Mouse (Mus musculus): Measurements from ENCODE around the gene Prkcd. TPM values are rescaled to one million over a fixed set of nuclear protein-coding genes. Genes with fewer than 3 reads are reported as not detected.
A peak's percentile ranks its signal among the peaks of the same experiment; 100 is the strongest.

Gene Prkcd
- polyA plus RNA-seq, 1 experiment from 2014 or later, result 46.5 TPM

DNA sequence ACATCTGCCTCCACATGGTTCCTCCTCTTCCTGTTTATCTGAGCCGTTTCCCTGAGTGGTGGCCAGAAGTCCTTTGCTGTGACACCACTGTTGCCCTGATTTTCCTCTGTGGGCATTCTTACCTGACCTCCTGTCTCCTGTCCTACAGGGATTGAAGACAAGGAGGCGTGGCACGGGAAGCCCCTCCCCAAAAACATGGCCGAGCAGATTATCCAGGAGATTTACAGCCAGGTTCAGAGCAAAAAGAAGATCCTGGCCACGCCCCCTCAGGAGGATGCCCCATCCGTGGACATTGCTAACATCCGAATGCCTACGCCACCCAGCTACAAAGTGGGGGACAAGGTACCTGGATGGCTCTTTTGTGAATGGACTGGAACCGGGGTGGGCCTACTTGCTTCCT is 58.0 kb downstream of the Prkcd start:
- no peaks in the 10 kb centered on the region for H3K27me3 ChIP-seq (replicated peaks; ENCODE audit: control insufficient read depth, insufficient read depth, low read length)
- no peak overlapping the region for H3K9ac ChIP-seq (ENCODE audit: low read length)
- H3K27ac ChIP-seq (ENCODE audit: low read depth), result no peak overlapping the region
- no peaks in the 10 kb centered on the region for H3K9me3 ChIP-seq (ENCODE audit: control insufficient read depth, low read length)
- no peak overlapping the region for H3K4me2 ChIP-seq (ENCODE audit: low read length)
- no peaks in the 10 kb centered on the region for H3K4me1 ChIP-seq (replicated peaks; ENCODE audit: control insufficient read depth, insufficient read depth, low read length)
- H3K4me3 ChIP-seq (ENCODE audit: low read depth, low read length), result no peak overlapping the region
- WGBS, result 89% methylated on average over 9 of the region's 9 CpGs
- ATAC-seq (replicated peaks; ENCODE audit: low FRiP score, low TSS enrichment, low read depth) (no peak), DNase-seq (ENCODE audit: low spot score) (no peak)
- peaks cover 98% of the 10 kb centered on the region for H3K36me3 ChIP-seq (ENCODE audit: control insufficient read depth, insufficient read depth, low read length)

DNA sequence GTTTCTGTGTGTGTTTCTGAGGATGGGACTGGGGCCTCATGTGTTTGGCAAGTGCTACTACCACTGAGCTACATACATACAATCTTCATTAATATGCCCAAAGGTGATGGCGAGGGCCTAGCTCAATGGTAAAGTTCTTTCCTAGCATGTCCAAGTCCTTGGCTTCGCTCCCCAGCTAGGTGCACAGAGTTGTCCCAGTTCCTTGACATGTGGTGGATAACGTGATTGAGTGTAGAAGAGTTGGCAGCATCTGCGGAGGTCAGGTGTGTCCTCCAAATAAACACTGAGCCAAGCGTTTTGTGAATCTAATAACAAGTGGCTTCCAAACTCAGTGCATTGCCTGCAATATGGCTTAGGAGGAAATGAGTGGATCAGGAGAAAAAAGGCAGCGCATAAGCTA is 59.7 kb downstream of the Prkcd start:
- DNase-seq (ENCODE audit: low spot score) (no peak), ATAC-seq (replicated peaks; ENCODE audit: low FRiP score, low TSS enrichment, low read depth) (no peak)
- Histone ChIP-seq H3K4me3 (ENCODE audit: low read depth, low read length) (no peak overlapping the region), H3K4me1 (replicated peaks; ENCODE audit: control insufficient read depth, insufficient read depth, low read length) (no peaks in the 10 kb centered on the region), H3K4me2 (ENCODE audit: low read length) (no peak overlapping the region), H3K36me3 (ENCODE audit: control insufficient read depth, insufficient read depth, low read length) (peaks cover 88% of the 10 kb centered on the region), H3K9ac (ENCODE audit: low read length) (no peak overlapping the region), H3K27ac (ENCODE audit: low read depth) (no peak overlapping the region), H3K9me3 (ENCODE audit: control insufficient read depth, low read length) (no peaks in the 10 kb centered on the region), H3K27me3 (replicated peaks; ENCODE audit: control insufficient read depth, insufficient read depth, low read length) (no peaks in the 10 kb centered on the region)
- 88% methylated on average over 6 of the region's 6 CpGs for WGBS

DNA sequence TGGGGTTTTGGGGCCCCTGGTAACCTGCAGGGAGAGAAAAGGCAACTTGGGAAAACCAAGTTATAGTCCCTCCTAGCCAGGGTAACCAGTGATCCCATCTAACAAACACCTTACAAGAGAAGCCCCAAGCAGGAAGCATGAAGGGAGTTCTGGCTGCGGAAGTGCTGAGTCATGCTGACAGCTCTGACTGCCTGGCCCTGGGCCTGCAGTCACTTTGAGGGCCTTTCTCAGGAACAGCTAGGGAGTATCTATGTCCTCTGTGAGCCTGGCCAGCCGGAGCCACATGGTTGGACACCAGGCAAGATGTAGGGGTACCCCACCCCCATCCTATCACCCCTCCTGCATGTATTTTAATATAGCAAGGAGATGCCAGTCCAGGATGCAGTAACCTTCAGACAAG is 61.6 kb downstream of the Prkcd start:
- no peak overlapping the region for H3K9ac ChIP-seq (ENCODE audit: low read length)
- no peaks in the 10 kb centered on the region for H3K27me3 ChIP-seq (replicated peaks; ENCODE audit: control insufficient read depth, insufficient read depth, low read length)
- no peaks in the 10 kb centered on the region for H3K4me1 ChIP-seq (replicated peaks; ENCODE audit: control insufficient read depth, insufficient read depth, low read length)
- H3K4me2 ChIP-seq (ENCODE audit: low read length), result no peak overlapping the region
- DNase-seq (ENCODE audit: low spot score) (no peak), ATAC-seq (replicated peaks; ENCODE audit: low FRiP score, low TSS enrichment, low read depth) (no peak)
- no peak overlapping the region for H3K27ac ChIP-seq (ENCODE audit: low read depth)
- no peaks in the 10 kb centered on the region for H3K9me3 ChIP-seq (ENCODE audit: control insufficient read depth, low read length)
- no peak overlapping the region for H3K4me3 ChIP-seq (ENCODE audit: low read depth, low read length)
- H3K36me3 ChIP-seq (ENCODE audit: control insufficient read depth, insufficient read depth, low read length), result peaks cover 88% of the 10 kb centered on the region
- WGBS, result 92% methylated on average over 2 of the region's 2 CpGs

DNA sequence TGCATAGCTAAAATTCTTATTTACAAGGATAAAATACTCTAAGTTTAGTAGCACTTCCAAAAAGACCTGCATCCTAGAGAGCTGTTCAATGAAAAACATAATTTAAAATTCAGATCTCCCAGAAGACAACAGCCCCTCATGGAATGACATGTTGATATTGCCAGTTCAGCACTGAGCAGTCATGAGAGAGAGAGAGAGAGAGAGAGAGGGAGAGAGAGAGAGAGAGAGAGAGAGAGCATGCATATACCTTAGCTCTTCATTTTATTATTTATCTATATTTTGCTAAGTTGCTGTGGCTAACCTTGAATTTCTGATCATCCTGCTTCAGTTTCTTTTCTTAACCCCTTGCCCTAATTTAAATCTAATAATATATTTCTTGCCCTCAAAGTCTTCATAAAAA is 63.7 kb downstream of the Prkcd start:
- H3K27me3 ChIP-seq (replicated peaks; ENCODE audit: control insufficient read depth, insufficient read depth, low read length), result no peaks in the 10 kb centered on the region
- ATAC-seq (replicated peaks; ENCODE audit: low FRiP score, low TSS enrichment, low read depth), result no peak
- H3K27ac ChIP-seq (ENCODE audit: low read depth), result no peak overlapping the region
- H3K4me3 ChIP-seq (ENCODE audit: low read depth, low read length), result no peak overlapping the region
- no peaks in the 10 kb centered on the region for H3K4me1 ChIP-seq (replicated peaks; ENCODE audit: control insufficient read depth, insufficient read depth, low read length)
- H3K9ac ChIP-seq (ENCODE audit: low read length), result no peak overlapping the region
- DNase-seq (ENCODE audit: low spot score), result no peak
- H3K36me3 ChIP-seq (ENCODE audit: control insufficient read depth, insufficient read depth, low read length), result peaks cover 80% of the 10 kb centered on the region
- H3K4me2 ChIP-seq (ENCODE audit: low read length), result no peak overlapping the region
- H3K9me3 ChIP-seq (ENCODE audit: control insufficient read depth, low read length), result no peaks in the 10 kb centered on the region

DNA sequence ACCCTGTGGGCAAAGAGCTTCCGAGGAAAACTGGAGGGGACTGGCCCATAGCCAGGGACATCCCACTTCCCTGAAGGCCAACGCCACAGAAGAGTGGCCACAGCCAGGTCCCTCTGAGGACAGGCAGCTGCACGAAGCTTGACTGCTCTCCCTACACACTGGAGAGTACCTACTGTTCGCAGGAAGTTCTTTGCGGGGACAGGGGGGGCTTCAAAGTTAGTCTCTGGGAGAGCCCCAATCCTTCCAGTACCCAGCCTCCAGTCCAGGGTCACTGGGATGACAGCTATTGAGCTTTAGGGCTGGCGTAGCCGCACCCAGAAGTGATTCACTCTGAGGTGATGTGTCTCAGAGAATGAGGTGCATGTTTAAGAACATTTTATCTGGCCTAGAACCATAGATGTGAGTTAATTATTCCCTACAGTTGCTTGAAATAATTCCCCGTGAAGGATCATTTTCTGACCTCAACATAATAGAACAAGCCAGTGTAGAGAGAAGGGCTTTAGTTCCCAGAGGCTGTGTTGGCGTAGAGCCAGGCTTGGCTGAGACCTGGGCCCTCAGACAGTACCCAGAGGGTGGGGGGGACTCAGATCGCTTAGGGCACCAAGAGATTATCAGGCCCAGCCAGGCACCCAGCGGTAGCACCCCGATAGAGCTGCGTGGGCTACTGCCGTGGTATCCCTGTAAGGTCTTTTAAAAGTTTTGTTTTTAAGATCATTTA is 64.4 kb downstream of the Prkcd start:
- Histone ChIP-seq H3K27ac (ENCODE audit: low read depth) (no peak overlapping the region), H3K4me1 (replicated peaks; ENCODE audit: control insufficient read depth, insufficient read depth, low read length) (no peaks in the 10 kb centered on the region), H3K36me3 (ENCODE audit: control insufficient read depth, insufficient read depth, low read length) (peaks cover 73% of the 10 kb centered on the region), H3K9ac (ENCODE audit: low read length) (no peak overlapping the region), H3K9me3 (ENCODE audit: control insufficient read depth, low read length) (no peaks in the 10 kb centered on the region), H3K4me3 (ENCODE audit: low read depth, low read length) (no peak overlapping the region), H3K27me3 (replicated peaks; ENCODE audit: control insufficient read depth, insufficient read depth, low read length) (no peaks in the 10 kb centered on the region), H3K4me2 (ENCODE audit: low read length) (no peak overlapping the region)
- WGBS, result 87% methylated on average over 14 of the region's 14 CpGs
- DNase-seq (ENCODE audit: low spot score) (no peak), ATAC-seq (replicated peaks; ENCODE audit: low FRiP score, low TSS enrichment, low read depth) (peak; percentile 12)

DNA sequence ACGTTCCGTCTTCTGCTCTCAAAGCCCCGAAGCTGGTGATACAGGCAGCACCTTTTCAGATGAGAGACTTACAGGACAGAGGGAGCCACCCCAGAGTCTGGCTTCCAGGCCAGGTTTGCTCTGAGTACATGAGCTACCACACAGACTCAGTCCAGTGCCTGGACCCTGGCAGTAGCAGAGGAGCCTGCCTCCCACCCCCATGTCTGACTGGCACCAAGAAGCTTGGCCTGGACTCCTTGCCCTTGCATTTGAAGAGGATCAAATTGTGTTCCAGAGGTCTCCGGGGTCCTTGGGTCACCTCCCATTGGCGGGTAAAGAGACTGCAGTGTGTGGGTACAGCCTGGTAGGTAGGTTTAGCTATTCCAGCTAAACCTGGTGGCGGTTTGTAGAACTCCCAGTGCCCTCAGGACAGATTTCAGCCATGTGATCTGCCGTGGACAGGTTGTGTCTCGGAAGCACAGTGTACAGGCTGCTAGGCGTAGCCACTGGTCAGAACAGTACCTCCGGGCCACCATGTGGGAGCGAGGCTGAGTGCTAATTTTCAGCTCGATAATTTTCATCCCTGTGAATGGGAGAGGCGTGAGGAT is 65.1 kb downstream of the Prkcd start:
- ATAC-seq (replicated peaks; ENCODE audit: low FRiP score, low TSS enrichment, low read depth), result peak; percentile 26; the same call in 1 of the 2 replicates

DNA sequence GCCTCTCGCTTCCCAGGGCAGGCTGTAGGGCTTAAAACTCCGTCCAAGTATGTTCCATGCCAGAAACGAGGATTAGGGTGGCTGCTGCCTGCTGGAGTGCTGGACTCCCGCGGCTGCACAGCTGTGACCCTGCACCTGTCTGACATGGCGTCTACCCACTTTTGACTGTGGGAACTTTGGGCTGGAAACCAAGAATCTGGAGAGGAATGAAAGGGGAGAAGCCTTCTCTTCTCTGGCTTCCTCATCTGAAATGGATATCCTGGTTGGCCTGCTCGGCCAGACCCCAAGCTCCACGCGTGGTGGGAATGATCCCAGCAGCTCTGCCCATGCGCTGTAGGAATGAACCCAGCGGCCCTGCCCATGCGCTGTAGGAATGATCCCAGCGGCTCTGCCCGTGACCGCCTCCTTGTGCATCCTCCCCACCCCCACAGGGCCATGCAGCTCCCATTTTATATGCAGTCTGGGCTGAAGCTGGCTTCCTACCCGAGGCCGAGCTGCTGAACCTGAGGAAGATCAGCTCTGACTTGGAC is 66.6 kb downstream of the Prkcd start:
- Histone ChIP-seq H3K9ac (ENCODE audit: low read length) (no peak overlapping the region), H3K4me2 (ENCODE audit: low read length) (no peak overlapping the region), H3K4me1 (replicated peaks; ENCODE audit: control insufficient read depth, insufficient read depth, low read length) (no peaks in the 10 kb centered on the region), H3K4me3 (ENCODE audit: low read depth, low read length) (no peak overlapping the region), H3K9me3 (ENCODE audit: control insufficient read depth, low read length) (no peaks in the 10 kb centered on the region), H3K36me3 (ENCODE audit: control insufficient read depth, insufficient read depth, low read length) (peaks cover 57% of the 10 kb centered on the region), H3K27ac (ENCODE audit: low read depth) (no peak overlapping the region), H3K27me3 (replicated peaks; ENCODE audit: control insufficient read depth, insufficient read depth, low read length) (no peaks in the 10 kb centered on the region)
- DNase-seq (ENCODE audit: low spot score) (no peak), ATAC-seq (replicated peaks; ENCODE audit: low FRiP score, low TSS enrichment, low read depth) (no peak)
- 81% methylated on average over 17 of the region's 17 CpGs for WGBS

More for the DNA sequence above, 65.1 kb downstream of the Prkcd start:
- H3K36me3 ChIP-seq (ENCODE audit: control insufficient read depth, insufficient read depth, low read length), result peaks cover 73% of the 10 kb centered on the region
- no peak for DNase-seq (ENCODE audit: low spot score)
- no peaks in the 10 kb centered on the region for H3K9me3 ChIP-seq (ENCODE audit: control insufficient read depth, low read length)
- no peaks in the 10 kb centered on the region for H3K4me1 ChIP-seq (replicated peaks; ENCODE audit: control insufficient read depth, insufficient read depth, low read length)
- no peak overlapping the region for H3K4me3 ChIP-seq (ENCODE audit: low read depth, low read length)
- no peak overlapping the region for H3K9ac ChIP-seq (ENCODE audit: low read length)
- H3K27me3 ChIP-seq (replicated peaks; ENCODE audit: control insufficient read depth, insufficient read depth, low read length), result no peaks in the 10 kb centered on the region
- no peak overlapping the region for H3K4me2 ChIP-seq (ENCODE audit: low read length)
- no peak overlapping the region for H3K27ac ChIP-seq (ENCODE audit: low read depth)
- WGBS, result 90% methylated on average over 13 of the region's 13 CpGs

DNA sequence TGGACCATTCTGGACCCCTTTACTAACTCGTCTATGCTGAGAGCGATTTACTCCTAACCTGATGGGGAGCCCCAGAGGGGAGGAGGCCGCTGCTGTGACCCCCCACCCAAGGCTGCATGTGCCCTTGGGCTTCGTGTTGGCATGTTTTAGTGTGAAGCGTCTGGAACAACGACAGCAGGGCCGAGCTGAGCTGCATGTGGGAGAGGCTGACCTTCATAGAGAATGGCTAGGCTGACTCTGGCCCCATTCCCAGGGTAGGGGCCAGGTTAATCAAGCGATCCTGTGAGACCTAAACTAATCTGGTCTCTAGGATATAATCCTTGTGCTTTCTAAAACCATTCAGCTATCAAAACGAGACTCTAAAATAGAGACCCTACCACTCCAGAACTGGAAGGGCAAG is 68.3 kb downstream of the Prkcd start:
- H3K4me1 ChIP-seq (replicated peaks; ENCODE audit: control insufficient read depth, insufficient read depth, low read length), result no peaks in the 10 kb centered on the region
- no peaks in the 10 kb centered on the region for H3K27me3 ChIP-seq (replicated peaks; ENCODE audit: control insufficient read depth, insufficient read depth, low read length)
- H3K4me2 ChIP-seq (ENCODE audit: low read length), result no peak overlapping the region
- H3K36me3 ChIP-seq (ENCODE audit: control insufficient read depth, insufficient read depth, low read length), result peaks cover 46% of the 10 kb centered on the region
- ATAC-seq (replicated peaks; ENCODE audit: low FRiP score, low TSS enrichment, low read depth) (no peak), DNase-seq (ENCODE audit: low spot score) (no peak)
- WGBS, result 77% methylated on average over 9 of the region's 9 CpGs
- no peak overlapping the region for H3K4me3 ChIP-seq (ENCODE audit: low read depth, low read length)
- H3K27ac ChIP-seq (ENCODE audit: low read depth), result no peak overlapping the region
- H3K9ac ChIP-seq (ENCODE audit: low read length), result no peak overlapping the region
- H3K9me3 ChIP-seq (ENCODE audit: control insufficient read depth, low read length), result no peaks in the 10 kb centered on the region

DNA sequence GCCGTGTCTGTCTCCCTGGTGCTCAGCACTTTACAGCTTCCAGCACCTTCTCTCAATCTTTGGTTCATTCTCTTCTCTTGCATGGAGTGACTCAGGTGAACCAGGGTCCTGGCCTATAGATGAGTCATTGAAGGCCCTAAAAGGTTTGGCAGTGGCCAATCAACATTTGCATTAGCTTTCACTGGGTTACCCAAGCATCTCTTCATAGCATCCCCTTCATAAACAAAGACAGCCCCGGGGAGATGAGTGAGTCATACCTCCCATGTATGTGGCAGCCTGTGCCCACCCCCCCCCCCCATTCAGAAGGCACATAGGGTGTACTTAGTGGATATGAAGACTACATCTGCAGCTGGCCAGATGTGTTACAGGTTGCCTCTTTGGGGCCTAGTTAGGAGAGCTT is 69.4 kb downstream of the Prkcd start:
- H3K27ac ChIP-seq (ENCODE audit: low read depth), result no peak overlapping the region
- ATAC-seq (replicated peaks; ENCODE audit: low FRiP score, low TSS enrichment, low read depth), result no peak
- WGBS, result 83% methylated on average over 2 of the region's 2 CpGs
- H3K27me3 ChIP-seq (replicated peaks; ENCODE audit: control insufficient read depth, insufficient read depth, low read length), result no peaks in the 10 kb centered on the region
- no peak for DNase-seq (ENCODE audit: low spot score)
- peaks cover 42% of the 10 kb centered on the region for H3K36me3 ChIP-seq (ENCODE audit: control insufficient read depth, insufficient read depth, low read length)
- H3K9me3 ChIP-seq (ENCODE audit: control insufficient read depth, low read length), result no peaks in the 10 kb centered on the region
- H3K4me3 ChIP-seq (ENCODE audit: low read depth, low read length), result no peak overlapping the region
- H3K4me2 ChIP-seq (ENCODE audit: low read length), result no peak overlapping the region
- no peak overlapping the region for H3K9ac ChIP-seq (ENCODE audit: low read length)
- H3K4me1 ChIP-seq (replicated peaks; ENCODE audit: control insufficient read depth, insufficient read depth, low read length), result peaks cover 1% of the 10 kb centered on the region

Data from intestine, embryonic 14.5 days (tissue).